Mouse (Mus musculus): Measurements from ENCODE around the gene Zfp873.
"Not testable (repeated sequence)": the region's sequence is repeated elsewhere in the genome, so short reads cannot be mapped to it uniquely, and the experiment has no call there.

Gene Zfp873

GRCm38 (mm10) chr10:82047597-82048459, at the start of gene Zfp873:
TSS of gene Zfp873 (plus strand) at chr10:82048123.
- peak; percentile 94 for DNase-seq

GRCm38 (mm10) chr10:82003209-82003608, 44.7 kb upstream of the Zfp873 start:
- DNase-seq = not testable (repeated sequence)

- not testable (repeated sequence) for DNase-seq
These were observed 43.1 kb upstream of the Zfp873 start for GRCm38 (mm10) chr10:82004822-82005221.

- no peak for DNase-seq
These were observed 5.7 kb upstream of the Zfp873 start for GRCm38 (mm10) chr10:82042191-82042590.

GRCm38 (mm10) chr10:82046603-82047002, 1.3 kb upstream of the Zfp873 start:
- DNase-seq = no peak

- not testable (repeated sequence) for DNase-seq
These were observed 509 bp downstream of the Zfp873 start for GRCm38 (mm10) chr10:82048460-82048804.

- peak; percentile 68 for DNase-seq
These were observed 35.1 kb downstream of the Zfp873 start, which contains the start of gene BC024063 for GRCm38 (mm10) chr10:82082728-82083621. TSS of gene BC024063 (plus strand) at chr10:82083353.

GRCm38 (mm10) chr10:82083622-82083971, 35.7 kb downstream of the Zfp873 start:
- not testable (repeated sequence) for DNase-seq
